Mouse (Mus musculus) MEL (cell line): ENCODE data around the gene Shbg. TPM values are rescaled to one million over a fixed set of nuclear protein-coding genes. Genes with fewer than 3 reads are reported as not detected.
A peak's percentile ranks its signal among the peaks of the same experiment; 100 is the strongest.

Experiments
- DNase-seq: peaks from one replicate; pipeline ENCODE4 v3.0.0; 2011; ENCODE audit warnings: low read depth, low spot score
- H3K27ac ChIP-seq: 2 replicates; pipeline ENCODE4 v1.5.1; 2012; ENCODE audit warnings: low read depth, mild to moderate bottlenecking, control low read depth, low read length, moderate library complexity; ENCODE audit not compliant: control insufficient read depth
- H3K27me3 ChIP-seq, 2 experiments: fragments of 150-350 bp in 1 of 2; sonication (generic) in 1 of 2; 2 replicates each; pipeline ENCODE4 v1.6.1; 2012; ENCODE audit warnings: low read length in 2 of 2, mild to moderate bottlenecking in 2 of 2, improper control_type of control experiment in 1 of 2, moderate library complexity in 1 of 2; ENCODE audit not compliant: insufficient read depth in 2 of 2, control insufficient read depth in 1 of 2
- H3K36me3 ChIP-seq, 2 experiments: 2 replicates each; pipeline ENCODE4 v1.6.1; 2012 to 2014; ENCODE audit warnings: low read length in 2 of 2, improper control_type of control experiment in 1 of 2, inconsistent platforms in 1 of 2, mild to moderate bottlenecking in 1 of 2; ENCODE audit not compliant: insufficient read depth in 2 of 2, control insufficient read depth in 1 of 2
- H3K4me1 ChIP-seq, 2 experiments: fragments of 150-350 bp in 1 of 2; sonication (generic) in 1 of 2; 2 replicates each; pipeline ENCODE4 v1.6.1; 2012; ENCODE audit warnings: low read length in 2 of 2, improper control_type of control experiment in 1 of 2, mild to moderate bottlenecking in 1 of 2; ENCODE audit not compliant: insufficient read depth in 2 of 2, control insufficient read depth in 1 of 2
- H3K4me3 ChIP-seq, 2 experiments: fragments of 150-350 bp in 1 of 2; sonication (generic) in 1 of 2; 2 replicates each; pipeline ENCODE4 v1.5.1; 2012; ENCODE audit warnings: low read depth in 2 of 2, low read length in 2 of 2, mild to moderate bottlenecking in 2 of 2, moderate library complexity in 2 of 2, control low read depth in 1 of 2, improper control_type of control experiment in 1 of 2; ENCODE audit not compliant: control insufficient read depth in 1 of 2, insufficient read depth in 1 of 2
- H3K79me2 ChIP-seq: 2 replicates; pipeline ENCODE4 v1.6.1; 2012; ENCODE audit warnings: mild to moderate bottlenecking, low read length, moderate library complexity; ENCODE audit not compliant: control insufficient read depth, poor library complexity, insufficient read depth
- H3K9ac ChIP-seq: 2 replicates; pipeline ENCODE4 v1.6.1; 2012; ENCODE audit warnings: low read depth, mild to moderate bottlenecking, control low read depth, low read length, moderate library complexity; ENCODE audit not compliant: control insufficient read depth, poor library complexity, severe bottlenecking
- H3K9me3 ChIP-seq: fragments of 150-350 bp; sonication (generic); replicated peaks from 2 replicates; pipeline ENCODE4 v1.6.1; 2012; ENCODE audit warnings: mild to moderate bottlenecking, low read length, improper control_type of control experiment, moderate library complexity; ENCODE audit not compliant: insufficient read depth
- CHD2 ChIP-seq: IDR thresholded peaks from 2 replicates; pipeline ENCODE4 v1.6.1; 2011; ENCODE audit warnings: low read length, improper control_type of control experiment
- E2F4 ChIP-seq: IDR thresholded peaks from 2 replicates; pipeline ENCODE4 v1.6.1; 2011; ENCODE audit warnings: low read depth, low read length, improper control_type of control experiment, borderline replicate concordance
- ELF1 ChIP-seq: IDR thresholded peaks from 2 replicates; pipeline ENCODE4 v1.6.1; 2014; ENCODE audit warnings: low read depth, mild to moderate bottlenecking, inconsistent platforms, low read length, improper control_type of control experiment, moderate library complexity
- EP300 ChIP-seq, 2 experiments: IDR thresholded peaks; 2 replicates each; pipeline ENCODE4 v1.6.1; 2011; ENCODE audit warnings: improper control_type of control experiment in 2 of 2, low read length in 2 of 2, low read depth in 1 of 2, mild to moderate bottlenecking in 1 of 2
- GABPA ChIP-seq: IDR thresholded peaks from 2 replicates; pipeline ENCODE4 v1.6.1; 2012; ENCODE audit warnings: low read depth, mild to moderate bottlenecking, inconsistent platforms, low read length, improper control_type of control experiment, moderate library complexity
- JUND ChIP-seq: IDR thresholded peaks from 2 replicates; pipeline ENCODE4 v1.6.1; 2011; ENCODE audit warnings: low read depth, mild to moderate bottlenecking, improper control_type of control experiment, low read length
- KAT2A ChIP-seq: conservative IDR thresholded peaks from 2 replicates; pipeline ENCODE4 v1.6.1; 2012; ENCODE audit warnings: low read depth, low read length, improper control_type of control experiment, inconsistent platforms
- MAZ ChIP-seq: IDR thresholded peaks from 2 replicates; pipeline ENCODE4 v1.6.1; 2012; ENCODE audit warnings: low read depth, mild to moderate bottlenecking, inconsistent platforms, low read length, improper control_type of control experiment
- MEF2A ChIP-seq: IDR thresholded peaks from 2 replicates; pipeline ENCODE4 v1.6.1; 2014; ENCODE audit warnings: low read depth, mild to moderate bottlenecking, inconsistent platforms, low read length, improper control_type of control experiment; ENCODE audit not compliant: poor library complexity, insufficient replicate concordance, severe bottlenecking; ENCODE audit errors: extremely low read depth
- MXI1 ChIP-seq: IDR thresholded peaks from 2 replicates; pipeline ENCODE4 v1.6.1; 2011; ENCODE audit warnings: mild to moderate bottlenecking, low read depth, low read length, improper control_type of control experiment
- NRF1 ChIP-seq: IDR thresholded peaks from 2 replicates; pipeline ENCODE4 v1.6.1; 2014; ENCODE audit warnings: low read depth, mild to moderate bottlenecking, inconsistent platforms, low read length, improper control_type of control experiment, moderate library complexity; ENCODE audit not compliant: poor library complexity, insufficient read depth, severe bottlenecking
- POLR2A ChIP-seq, 2 experiments: IDR thresholded peaks; 2 replicates each; pipeline ENCODE4 v1.6.1; 2011 to 2012; ENCODE audit warnings: low read length in 2 of 2, mild to moderate bottlenecking in 2 of 2, control low read depth in 1 of 2, improper control_type of control experiment in 1 of 2, low read depth in 1 of 2, moderate library complexity in 1 of 2; ENCODE audit not compliant: control insufficient read depth in 1 of 2, insufficient read depth in 1 of 2, poor library complexity in 1 of 2
- POLR2AphosphoS5 ChIP-seq: IDR thresholded peaks from 2 replicates; pipeline ENCODE4 v1.6.1; 2012; ENCODE audit warnings: low read depth, borderline replicate concordance, mild to moderate bottlenecking, inconsistent platforms, low read length, moderate library complexity, mixed read lengths
- RCOR1 ChIP-seq: IDR thresholded peaks from 2 replicates; pipeline ENCODE4 v1.6.1; 2012; ENCODE audit warnings: low read depth, mild to moderate bottlenecking, inconsistent platforms, low read length, improper control_type of control experiment
- SIN3A ChIP-seq: IDR thresholded peaks from 2 replicates; pipeline ENCODE4 v1.6.1; 2012; ENCODE audit warnings: low read length, improper control_type of control experiment, inconsistent platforms
- TBP ChIP-seq: IDR thresholded peaks from 2 replicates; pipeline ENCODE4 v1.8.0; 2011; ENCODE audit warnings: low read depth, low read length, improper control_type of control experiment
- TCF12 ChIP-seq: IDR thresholded peaks from 2 replicates; pipeline ENCODE4 v1.6.1; 2014; ENCODE audit warnings: low read depth, mild to moderate bottlenecking, inconsistent platforms, low read length, improper control_type of control experiment, moderate library complexity
- USF1 ChIP-seq: IDR thresholded peaks from 2 replicates; pipeline ENCODE4 v1.6.1; 2014; ENCODE audit warnings: low read depth, mild to moderate bottlenecking, inconsistent platforms, low read length, improper control_type of control experiment, moderate library complexity
- USF2 ChIP-seq, 2 experiments: IDR thresholded peaks; 2 replicates each; pipeline ENCODE4 v1.6.1; 2011 to 2012; ENCODE audit warnings: improper control_type of control experiment in 2 of 2, low read length in 2 of 2, borderline replicate concordance in 1 of 2, inconsistent platforms in 1 of 2, low read depth in 1 of 2, mild to moderate bottlenecking in 1 of 2; ENCODE audit not compliant: insufficient read depth in 1 of 2
- ZMIZ1 ChIP-seq: IDR thresholded peaks from 2 replicates; pipeline ENCODE4 v1.6.1; 2012; ENCODE audit warnings: low read depth, mild to moderate bottlenecking, inconsistent platforms, low read length, improper control_type of control experiment, moderate library complexity
- polyA plus RNA-seq, 2 experiments: library from polyadenylated mRNA; stranded (reverse) in 1 of 2; unstranded in 1 of 2; fragments of >175 nt in 1 of 2; fragments of >200 nt in 1 of 2; gene quantifications; 2 replicates each; pipeline versions ENCODE4 v1.2.1 to v1.2.4; 2012; ENCODE audit warnings: low replicate concordance in 2 of 2, low read depth in 1 of 2; ENCODE audit not compliant: insufficient read length in 2 of 2, insufficient read depth in 1 of 2, missing spikeins in 1 of 2
- total RNA-seq: library from RNA; depleted of rRNA; stranded (reverse); fragments of 300-350 nt; gene quantifications from 2 replicates; pipeline ENCODE4 v1.2.3, GENCODE M21; 2012

The Shbg gene
- total and polyA plus RNA-seq, 3 experiments: not detected

DNA sequence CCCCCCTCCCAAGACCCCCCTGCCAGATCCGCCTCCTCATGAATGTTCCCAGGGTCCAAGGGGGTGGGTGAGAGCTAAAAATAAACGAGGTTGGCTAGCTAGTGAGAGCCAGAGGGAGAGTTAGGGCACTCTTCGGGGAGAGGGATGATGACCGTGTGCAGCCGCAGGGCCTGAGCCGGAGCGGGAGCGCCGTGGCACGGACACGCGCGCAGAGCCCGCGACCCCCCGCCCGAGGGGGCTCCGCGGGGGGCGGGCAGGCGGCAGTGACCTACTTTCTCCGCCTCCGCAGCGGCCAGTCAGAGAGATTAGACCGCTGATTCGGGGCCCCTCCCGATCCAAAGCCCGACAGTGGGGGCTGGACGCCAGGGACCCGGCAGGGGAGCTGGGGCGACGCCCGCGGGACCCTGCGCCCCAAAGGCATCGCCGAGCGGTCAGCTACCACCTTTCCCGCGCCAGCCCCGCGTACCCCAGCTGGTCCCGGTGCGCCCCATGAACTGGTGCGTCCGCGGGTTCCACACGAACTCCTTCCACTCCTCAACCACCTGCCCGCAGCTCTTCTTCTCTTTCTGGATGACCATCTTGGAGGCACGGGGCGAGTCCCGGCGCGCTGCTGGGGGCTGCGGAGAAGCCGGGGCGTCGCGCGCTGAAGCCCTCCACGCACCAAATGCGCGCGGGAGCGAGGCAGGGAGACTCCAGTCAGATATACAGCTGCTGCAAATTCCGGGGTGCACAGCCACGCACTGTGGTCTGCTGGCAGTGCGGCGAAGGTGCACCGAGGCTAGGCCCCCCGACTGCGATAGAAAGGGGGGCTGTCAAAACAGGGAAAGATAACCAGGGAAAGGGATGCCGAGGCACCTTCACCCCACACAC is 12.7 kb downstream of the Shbg start:
- Histone ChIP-seq H3K27ac (peak overlapping the region; percentile 50), H3K9ac (peak overlapping the region; percentile 73), H3K79me2 (peaks cover 6% of the 10 kb centered on the region), H3K4me3 (peak overlapping the region; percentile 56 to 80), H3K9me3 (no peaks in the 10 kb centered on the region), H3K27me3 (no peaks in the 10 kb centered on the region), H3K4me1 (peaks cover 32 to 58% of the 10 kb centered on the region in 2 experiments), H3K36me3 (peaks cover 1 to 37% of the 10 kb centered on the region in 2 experiments; a peak in 3 of 4 replicates)
- DNase-seq: no peak
- TF ChIP-seq CHD2 (no peak), SIN3A (0 out of 2 replicates have a peak, but pooled peaks have one; percentile 47), MEF2A (no peak), KAT2A (no peak), USF2 (IDR thresholded peaks at IDR 0.05; ENCODE audit: borderline replicate concordance in 1 of 2, insufficient read depth in 1 of 2, low read depth in 1 of 2, low read length in 2 of 2) (no peak), POLR2A (IDR thresholded peaks at IDR 0.05; ENCODE audit: control insufficient read depth in 1 of 2, insufficient read depth in 1 of 2, low read depth in 1 of 2, low read length in 2 of 2, poor library complexity in 1 of 2) (no peak), EP300 (IDR thresholded peaks at IDR 0.05; ENCODE audit: low read depth in 1 of 2, low read length in 2 of 2) (peak in 1 of 2 experiments; percentile 11; a peak in 1 of 4 replicates), USF1 (no peak), RCOR1 (no peak), ZMIZ1 (no peak), NRF1 (no peak), JUND (no peak), ELF1 (no peak), TBP (no peak), TCF12 (0 out of 2 replicates have a peak, but pooled peaks have one; percentile 18), MAZ (peak; percentile 64; the same call in 1 of the 2 replicates), MXI1 (peak; percentile 51; the same call in 1 of the 2 replicates), E2F4 (no peak)

DNA sequence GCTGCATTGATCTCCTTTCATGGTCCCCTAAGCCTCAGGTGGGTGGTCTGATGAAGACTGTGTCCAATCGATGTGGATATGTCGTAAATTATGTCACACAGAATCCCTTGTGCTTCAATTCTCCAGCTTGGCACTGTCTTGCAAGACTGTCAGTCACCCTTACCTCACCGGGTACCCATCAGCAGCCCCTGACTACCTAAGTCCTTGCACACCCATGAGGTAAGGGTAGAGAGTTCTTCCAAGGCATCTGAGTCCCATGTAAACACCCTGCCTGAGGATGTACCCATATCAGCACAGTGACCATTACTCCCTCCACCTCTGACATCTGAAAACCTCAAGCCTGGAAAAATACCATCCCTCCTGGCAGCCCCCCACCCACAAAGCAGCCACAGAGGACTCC is 13.4 kb downstream of the Shbg start:
- Histone ChIP-seq H3K79me2 (peaks cover 6% of the 10 kb centered on the region), H3K4me3 (peak overlapping the region; percentile 56 to 80), H3K27ac (no peak overlapping the region), H3K27me3 (no peaks in the 10 kb centered on the region), H3K9ac (peak overlapping the region; percentile 73), H3K36me3 (peaks cover 1 to 32% of the 10 kb centered on the region in 2 experiments; a peak in 3 of 4 replicates), H3K4me1 (peaks cover 28 to 57% of the 10 kb centered on the region in 2 experiments), H3K9me3 (no peaks in the 10 kb centered on the region)
- peak; percentile 51 for DNase-seq
- TF ChIP-seq POLR2AphosphoS5 (peak; percentile 37; the same call in 1 of the 2 replicates), GABPA (no peak)
